Mouse (Mus musculus) midbrain, embryonic 15.5 days (tissue): ENCODE measurements at regions not wholly inside any gene's neighbourhood (a gene's known extent, or its start where the extent isn't known, plus 50 kb on each side); places are given as distances from the start of the nearest gene placed in this dataset.

Experiments used
- ATAC-seq: fragments of 200-750 bp; cut with Nextera tagmentation; replicated peaks from 2 replicates; pipeline ENCODE4 v1.8.0; 2017; ENCODE audit warnings: moderate TSS enrichment
- H3K27ac ChIP-seq: fragments of 300-500 bp; sonication (generic); 2 replicates; pipeline ENCODE4 v1.5.1; 2015; ENCODE audit warnings: mild to moderate bottlenecking, inconsistent platforms
- H3K27me3 ChIP-seq: fragments of 300-500 bp; sonication (generic); replicated peaks from 2 replicates; pipeline ENCODE4 v1.6.1; 2015; ENCODE audit warnings: inconsistent platforms
- H3K36me3 ChIP-seq: fragments of 300-500 bp; sonication (generic); replicated peaks from 2 replicates; pipeline ENCODE4 v1.6.1; 2015; ENCODE audit warnings: inconsistent platforms
- H3K4me1 ChIP-seq: fragments of 300-500 bp; sonication (generic); 2 replicates; pipeline ENCODE4 v1.6.1; 2015; ENCODE audit warnings: inconsistent platforms
- H3K4me2 ChIP-seq: fragments of 300-500 bp; sonication (generic); 2 replicates; pipeline ENCODE4 v1.6.1; 2015; ENCODE audit warnings: inconsistent platforms, mild to moderate bottlenecking, moderate library complexity
- H3K4me3 ChIP-seq: fragments of 300-500 bp; sonication (generic); 2 replicates; pipeline ENCODE4 v1.5.1; 2015; ENCODE audit warnings: mild to moderate bottlenecking, inconsistent platforms
- H3K9ac ChIP-seq: fragments of 300-500 bp; sonication (generic); 2 replicates; pipeline ENCODE4 v1.6.1; 2015; ENCODE audit warnings: mild to moderate bottlenecking, inconsistent platforms
- H3K9me3 ChIP-seq: fragments of 300-500 bp; sonication (generic); 2 replicates; pipeline ENCODE4 v1.6.1; 2016; ENCODE audit warnings: inconsistent platforms
- WGBS: fragments of 180-500 bp; shearing (Covaris S2); methylation state at CpG from one replicate; pipeline ENCODE4 v1.1.7; 2015; ENCODE audit warnings: mixed read lengths; 5-methylcytosine and 5-hydroxymethylcytosine counted together

DNA sequence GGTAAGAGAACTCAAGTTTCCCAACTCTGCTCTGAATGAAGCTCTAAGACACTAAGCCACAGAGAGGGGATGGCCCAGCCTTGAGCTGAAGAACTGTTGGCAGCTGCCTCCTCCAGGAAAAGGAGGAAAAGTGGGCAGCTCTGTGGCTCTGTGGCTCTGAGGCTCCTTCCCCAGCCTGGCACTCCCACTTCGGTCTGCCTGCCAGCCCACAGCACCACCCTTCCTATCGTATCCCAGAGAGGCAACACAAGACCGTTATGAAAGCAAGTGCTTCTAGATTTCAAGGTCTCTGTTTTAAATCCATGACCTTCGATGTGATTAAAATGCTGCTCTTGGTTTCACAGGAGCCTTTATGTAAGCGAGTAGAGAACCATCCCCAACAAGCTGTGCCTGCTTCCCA lies 53.5 kb upstream of the Kcna5 start:
- no peak overlapping the region for H3K27ac ChIP-seq
- 95% methylated on average over 5 of the region's 5 CpGs for WGBS
- H3K9me3 ChIP-seq = no peaks in the 10 kb centered on the region
- H3K27me3 ChIP-seq = no peaks in the 10 kb centered on the region
- no peak for ATAC-seq
- no peak overlapping the region for H3K4me3 ChIP-seq
- no peaks in the 10 kb centered on the region for H3K4me1 ChIP-seq
- H3K36me3 ChIP-seq = no peaks in the 10 kb centered on the region
- no peak overlapping the region for H3K9ac ChIP-seq
- no peak overlapping the region for H3K4me2 ChIP-seq

- no peak overlapping the region for H3K27ac ChIP-seq
- H3K27me3 ChIP-seq = no peaks in the 10 kb centered on the region
- H3K9me3 ChIP-seq = no peaks in the 10 kb centered on the region
- no peak overlapping the region for H3K4me2 ChIP-seq
- H3K9ac ChIP-seq = no peak overlapping the region
- no peaks in the 10 kb centered on the region for H3K4me1 ChIP-seq
- WGBS = 100% methylated on average over 1 of the region's 1 CpGs
- no peak overlapping the region for H3K4me3 ChIP-seq
- no peaks in the 10 kb centered on the region for H3K36me3 ChIP-seq
- no peak for ATAC-seq
Observed at GRCm38 (mm10) chr6:126587476-126587875, 52.3 kb upstream of the Kcna5 start.

DNA sequence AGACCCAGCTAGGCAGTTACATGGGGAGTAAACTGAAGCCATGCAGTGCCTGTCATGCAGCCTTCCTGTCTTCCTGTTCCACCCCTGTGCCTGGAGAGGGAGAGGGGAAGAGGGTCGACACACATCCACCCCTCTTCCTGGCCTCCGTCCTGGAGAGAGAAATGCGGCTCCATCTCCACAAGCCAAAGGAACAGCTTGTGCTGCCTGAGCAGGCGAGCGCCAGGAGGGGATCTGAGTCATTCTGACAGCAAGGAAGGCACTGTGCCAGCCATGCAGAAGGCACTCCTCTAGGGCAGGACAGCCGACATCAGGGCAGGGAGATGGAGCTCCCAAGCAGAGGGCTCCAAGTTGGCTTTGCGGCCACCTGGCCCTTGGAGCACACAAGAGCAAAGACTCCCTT lies 50.6 kb upstream of the Kcna5 start:
- Histone ChIP-seq H3K27me3 (no peaks in the 10 kb centered on the region), H3K4me3 (no peak overlapping the region), H3K9me3 (no peaks in the 10 kb centered on the region), H3K27ac (no peak overlapping the region), H3K4me2 (no peak overlapping the region), H3K36me3 (no peaks in the 10 kb centered on the region), H3K9ac (no peak overlapping the region), H3K4me1 (no peaks in the 10 kb centered on the region)
- 0 out of 2 replicates have a peak, but pooled peaks have one; percentile 33 for ATAC-seq
- WGBS = 61% methylated on average over 7 of the region's 7 CpGs
